Mouse (Mus musculus): Measurements from ENCODE around the gene Stard9. TPM values are rescaled to one million over a fixed set of nuclear protein-coding genes. Genes with fewer than 3 reads are reported as not detected.

The Stard9 gene
- total RNA-seq, 2 experiments from 2014 or later: 4.3 to 5.8 TPM

DNA sequence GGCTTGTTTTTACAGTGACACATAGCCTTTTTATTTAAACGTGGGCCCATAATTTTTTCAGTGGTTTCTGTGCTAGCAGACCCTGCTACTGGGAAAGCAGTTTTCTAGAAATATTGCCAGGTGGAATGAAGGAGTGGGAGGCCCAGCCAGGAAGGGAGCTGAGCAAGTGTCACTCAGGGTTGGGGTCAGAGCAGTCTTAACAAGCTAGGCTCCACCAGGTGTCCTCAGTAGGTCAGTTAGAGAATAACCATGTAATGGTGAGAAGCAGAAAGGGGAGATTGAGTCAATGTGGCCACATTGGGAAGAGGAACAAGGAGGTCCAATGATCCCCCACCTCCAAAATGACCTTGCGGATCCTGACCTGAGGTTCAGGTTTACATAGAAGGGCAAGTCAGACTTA lies 25.8 kb downstream of the Stard9 start:
- no peak for DNase-seq

- DNase-seq: no peak
These were observed 27.0 kb downstream of the Stard9 start for GRCm38 (mm10) chr2:120655905-120656304.

DNA sequence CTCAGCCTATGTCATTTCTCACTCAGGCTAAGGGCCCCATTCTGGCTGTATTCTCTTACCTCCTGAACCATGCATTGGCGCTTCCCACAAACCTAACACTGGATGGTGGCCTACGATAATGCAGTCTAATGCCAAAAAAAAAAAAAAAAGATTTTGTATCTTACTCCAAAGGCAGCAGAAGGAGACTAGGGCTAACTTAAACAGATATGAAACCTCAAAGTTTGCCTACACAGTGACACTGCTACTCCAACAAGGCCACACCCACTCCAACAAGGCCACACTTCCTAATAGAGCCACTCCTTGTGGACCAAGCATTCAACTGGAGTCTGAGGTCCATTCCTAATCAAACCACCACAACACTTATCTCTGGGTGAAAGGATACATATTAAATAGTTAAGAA lies 27.8 kb downstream of the Stard9 start:
- no peak for DNase-seq

- DNase-seq: no peak
These were observed 29.6 kb downstream of the Stard9 start for GRCm38 (mm10) chr2:120658486-120658885.

- DNase-seq: no peak
These were observed 30.4 kb downstream of the Stard9 start for GRCm38 (mm10) chr2:120659318-120659717.

GRCm38 (mm10) chr2:120660486-120661078 lies 31.7 kb downstream of the Stard9 start:
- peak in 1 of 2 experiments; percentile 36 for DNase-seq

DNA sequence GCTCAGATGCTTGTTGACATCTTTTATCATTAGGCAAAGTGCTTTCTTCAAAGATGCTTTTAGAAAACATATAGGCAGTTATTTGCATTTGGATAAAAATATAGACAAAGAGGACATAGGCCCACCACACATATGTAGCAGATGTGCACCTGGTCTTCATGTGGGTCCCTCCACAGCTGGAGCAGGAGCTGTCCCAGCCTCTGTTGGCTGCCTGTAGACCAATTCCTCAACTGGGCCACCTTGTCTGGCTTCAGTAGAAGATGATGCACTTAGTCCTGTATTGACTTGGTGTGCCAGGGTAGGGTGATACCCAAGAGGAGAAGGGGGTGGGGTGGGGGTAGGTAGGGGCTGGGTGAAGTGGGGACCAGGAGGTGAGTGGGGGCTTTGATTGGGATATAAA lies 33.8 kb downstream of the Stard9 start:
- no peak for DNase-seq

- peak in 1 of 2 experiments; percentile 29 for DNase-seq
These were observed 34.7 kb downstream of the Stard9 start for GRCm38 (mm10) chr2:120663491-120664154.

- no peak for DNase-seq
These were observed 38.5 kb downstream of the Stard9 start for GRCm38 (mm10) chr2:120667446-120667845.

- no peak for DNase-seq
These were observed 41.3 kb downstream of the Stard9 start for GRCm38 (mm10) chr2:120670253-120670652.

DNA sequence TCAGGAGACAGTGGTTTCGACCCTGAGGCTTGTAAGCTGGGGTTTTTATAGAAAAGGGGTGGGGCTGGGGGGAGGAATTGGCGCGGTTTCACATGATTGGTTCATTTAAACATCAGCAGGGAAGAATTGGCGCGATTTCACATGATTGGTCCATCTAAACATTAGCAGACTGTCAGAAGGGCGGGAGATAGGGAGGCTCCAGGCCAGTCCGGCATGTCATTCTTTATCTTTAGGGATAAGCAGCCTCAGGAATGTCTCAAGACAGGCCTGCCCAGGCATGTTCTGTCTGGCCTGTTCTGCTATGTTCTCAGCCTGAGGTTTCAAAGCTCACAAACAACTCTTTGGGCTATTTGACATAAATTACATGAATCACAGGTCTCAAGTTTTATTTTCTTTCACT lies 52.2 kb downstream of the Stard9 start:
- peak; percentile 6 to 11 for DNase-seq

GRCm38 (mm10) chr2:120697767-120698166 lies 68.8 kb downstream of the Stard9 start:
- no peak for DNase-seq

GRCm38 (mm10) chr2:120700379-120700885 lies 71.5 kb downstream of the Stard9 start:
- no peak for DNase-seq

DNA sequence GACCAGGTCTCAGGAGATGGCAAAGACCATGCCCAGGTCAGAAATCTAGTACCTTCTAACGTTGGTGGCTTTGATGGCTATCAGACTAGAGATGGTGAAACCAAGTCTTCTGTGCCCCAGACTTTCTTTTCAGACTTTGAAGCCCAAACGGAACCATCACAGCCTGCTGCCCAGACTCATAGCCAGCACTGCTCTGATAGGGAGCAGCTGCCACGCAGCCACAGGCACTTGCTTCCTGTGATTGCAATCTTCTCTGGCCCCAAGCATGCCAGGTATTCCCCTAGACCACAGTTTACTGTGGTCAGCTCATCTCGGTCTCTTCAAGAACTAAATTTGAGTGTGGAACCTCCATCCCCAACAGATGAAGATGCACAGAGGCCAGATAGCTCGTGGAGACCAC lies 73.8 kb downstream of the Stard9 start:
- DNase-seq: no peak

GRCm38 (mm10) chr2:120707041-120707440 lies 78.1 kb downstream of the Stard9 start:
- no peak for DNase-seq

DNA sequence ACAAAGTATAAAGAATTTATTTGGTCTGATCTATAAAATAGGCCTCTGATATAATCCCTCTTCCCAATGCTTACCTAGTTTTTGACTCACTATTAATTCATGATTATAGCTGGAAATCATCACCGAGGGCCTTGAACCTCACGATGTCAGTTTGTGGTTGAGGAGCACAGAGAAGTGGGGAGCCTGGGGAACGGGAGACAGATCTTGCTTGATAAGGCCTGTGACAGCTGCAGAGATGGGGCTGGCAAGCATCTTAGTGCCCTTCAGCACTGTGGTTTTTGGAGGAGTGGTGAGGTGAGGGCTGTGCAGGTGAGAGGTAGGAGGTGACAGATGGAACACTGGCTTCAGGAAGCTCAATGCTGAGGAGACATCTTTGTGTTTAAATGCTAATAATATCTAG lies 81.2 kb downstream of the Stard9 start:
- no peak for DNase-seq

- DNase-seq: no peak
These were observed 82.0 kb downstream of the Stard9 start for GRCm38 (mm10) chr2:120710948-120711347.

GRCm38 (mm10) chr2:120713441-120713840 lies 84.5 kb downstream of the Stard9 start:
- no peak for DNase-seq

DNA sequence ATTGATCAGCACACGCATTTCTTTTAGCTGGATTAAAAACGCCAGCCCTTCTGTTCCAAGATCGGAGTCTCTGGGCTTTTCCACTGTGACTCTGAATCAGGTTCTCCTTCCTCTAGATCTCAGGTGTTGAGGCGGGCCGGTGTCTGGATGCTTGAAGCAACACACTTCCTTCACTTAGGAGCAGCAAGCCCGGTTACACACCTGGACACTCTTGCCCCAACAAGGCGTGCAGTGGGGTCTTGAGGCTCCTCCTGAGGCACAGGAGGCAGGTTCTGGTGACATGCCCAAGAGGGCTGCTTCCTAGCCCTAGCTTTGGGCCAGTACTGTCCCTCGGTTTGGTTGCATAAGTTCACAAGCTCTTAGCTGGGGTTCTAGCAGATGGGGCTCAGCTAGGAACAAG lies 89.6 kb downstream of the Stard9 start:
- DNase-seq: no peak

- no peak for DNase-seq
These were observed 91.9 kb downstream of the Stard9 start for GRCm38 (mm10) chr2:120720821-120721220.

GRCm38 (mm10) chr2:120721911-120722310 lies 93.0 kb downstream of the Stard9 start:
- no peak for DNase-seq

- DNase-seq: peak; percentile 17 to 26
These were observed 93.6 kb downstream of the Stard9 start for GRCm38 (mm10) chr2:120722491-120722890.

- peak; percentile 27 to 32 for DNase-seq
These were observed 94.7 kb downstream of the Stard9 start for GRCm38 (mm10) chr2:120723621-120724020.

- peak in 1 of 2 experiments; percentile 16 for DNase-seq
These were observed 95.3 kb downstream of the Stard9 start for GRCm38 (mm10) chr2:120724176-120724575.

Data from heart, adult 18-20 months (tissue).